Mouse (Mus musculus) stomach, postnatal 0 days (tissue): ENCODE data around the gene Glipr1.

ENCODE experiments used
- CTCF ChIP-seq: IDR thresholded peaks from 2 replicates; pipeline ENCODE4 v1.5.1; 2016; ENCODE audit warnings: antibody characterized with exemption, low read depth, mild to moderate bottlenecking, moderate library complexity
- EP300 ChIP-seq: optimal IDR thresholded peaks from 2 replicates; pipeline ENCODE3; 2016; ENCODE audit warnings: antibody characterized with exemption

DNA sequence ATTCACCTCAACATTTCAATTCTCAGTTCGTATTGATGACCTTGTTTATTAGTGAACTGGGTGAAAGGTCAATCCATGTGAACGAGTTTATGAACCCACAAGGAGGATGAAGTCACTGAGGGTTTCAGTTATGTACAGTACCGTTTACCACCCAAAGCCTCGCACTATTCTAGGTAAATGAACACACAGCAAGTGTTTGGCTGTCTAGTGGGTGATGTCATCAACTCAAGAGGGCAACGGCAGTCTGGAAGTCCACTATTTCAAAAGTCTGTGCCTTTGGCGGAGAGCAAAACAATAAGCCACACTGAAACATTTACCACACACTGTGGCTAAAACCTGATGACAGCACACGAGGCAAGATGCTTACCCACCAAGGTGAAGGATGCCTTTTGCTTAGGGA is 59.4 kb downstream of the Glipr1 start:
- no peak for TF ChIP-seq EP300
- no peak for TF ChIP-seq CTCF
